ENCODE assay signal across 16 mouse cellular contexts in the genomic region with DNA sequence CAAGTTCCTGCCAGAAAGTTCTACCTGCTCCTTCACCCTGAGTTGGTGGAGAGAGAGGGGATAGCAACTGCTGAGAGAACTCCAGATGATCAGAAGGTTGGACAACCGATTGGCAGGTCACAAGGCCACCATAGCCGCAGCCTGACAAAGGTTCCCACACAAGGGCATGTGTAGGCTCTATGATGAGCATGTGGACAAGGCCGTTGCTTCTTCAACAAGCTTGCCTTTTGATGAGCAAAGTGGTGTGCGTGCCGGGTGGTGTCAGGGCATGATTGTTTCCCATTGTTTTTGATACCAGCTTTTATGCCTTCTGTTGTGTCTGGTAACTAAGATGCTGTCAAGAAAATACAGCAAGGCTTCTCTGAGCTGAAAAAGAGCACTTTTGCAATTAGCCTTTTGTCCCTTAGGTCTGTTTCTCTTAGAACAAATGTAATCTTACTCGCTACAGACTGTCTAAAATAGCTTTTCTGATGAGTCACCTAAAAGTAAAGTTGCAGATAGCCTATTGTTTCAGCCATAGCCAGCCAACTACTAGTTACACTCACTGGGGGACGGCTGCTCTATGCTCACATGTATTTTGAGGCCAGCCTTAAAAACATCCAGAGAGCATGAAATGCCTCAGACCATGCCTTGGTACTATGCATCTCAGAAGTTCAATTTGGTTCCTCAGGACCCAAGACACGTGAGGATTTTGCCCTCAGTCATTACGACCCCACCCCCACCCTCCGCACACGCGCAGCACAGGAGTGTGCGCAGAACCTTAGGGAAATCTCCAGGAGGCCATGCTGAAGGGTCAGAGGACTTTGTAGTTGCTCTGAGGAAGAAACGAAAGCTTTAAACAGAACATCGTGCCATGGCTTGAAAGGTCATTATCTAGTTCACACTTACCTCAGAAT. TPM values are rescaled to one million over a fixed set of nuclear protein-coding genes. Genes with fewer than 3 reads are reported as not detected.
A peak's percentile ranks its signal among the peaks of the same experiment; 100 is the strongest.
DNase-seq lines count a peak whose midpoint lies in the region; ATAC-seq and TF ChIP-seq lines count a peak whose summit lies in the region.
"Had no signal": no experiment of that assay in that cellular context is flagged by ENCODE, and none has a peak within 500 bp of the region (broad histone marks: within the 10 kb centered on the region; RNA-seq: fewer than 3 reads in every experiment).

No protein-coding gene starts in this region.

- H3K4me1 ChIP-seq in kidney, embryonic 14.5 days (ENCODE audit: control insufficient read depth, insufficient read depth, low read length): no peaks in the 10 kb centered on the region
- H3K4me1 ChIP-seq in heart, postnatal 0 days (ENCODE audit: control insufficient read depth, insufficient read depth): peaks cover 15% of the 10 kb centered on the region
- H3K4me1 ChIP-seq in olfactory bulb, adult 2 months (ENCODE audit: control insufficient read depth, insufficient read depth, low read length): peaks cover 16% of the 10 kb centered on the region

- H3K36me3 ChIP-seq in kidney, embryonic 14.5 days (ENCODE audit: control insufficient read depth, insufficient read depth, low read length): no peaks in the 10 kb centered on the region
- no peaks in the 10 kb centered on the region for H3K36me3 ChIP-seq in heart, postnatal 0 days (replicated peaks; ENCODE audit: control insufficient read depth, insufficient read depth, low read length)
- H3K36me3 ChIP-seq: lung, embryonic 15.5 days had no signal

- no peak for TF ChIP-seq EP300 in heart, postnatal 0 days (IDR thresholded peaks at IDR 0.05; ENCODE audit: low read depth)

- 82% methylated on average over 15 of the region's 15 CpGs for WGBS in kidney, embryonic 14.5 days
- 58% methylated on average over 15 of the region's 15 CpGs for WGBS in heart, postnatal 0 days
- 64% methylated on average over 15 of the region's 15 CpGs for WGBS in olfactory bulb, adult 2 months

- H3K4me3 ChIP-seq in kidney, embryonic 14.5 days (ENCODE audit: low read length): no peak overlapping the region
- no peak overlapping the region for H3K4me3 ChIP-seq in heart, postnatal 0 days (ENCODE audit: low read depth, low read length)
- H3K4me3 ChIP-seq in olfactory bulb, adult 2 months (ENCODE audit: insufficient read depth, low read depth, low read length): no peak overlapping the region
- H3K4me3 ChIP-seq in layer of hippocampus, adult 2 months: no peak overlapping the region
- H3K4me3 ChIP-seq: erythroblast, embryonic 14.5 days; left cerebral cortex, adult 2 months; lung, embryonic 15.5 days; megakaryocyte, embryonic 14.5 days had no signal

- no peak for TF ChIP-seq POLR2A in olfactory bulb, adult 2 months (IDR thresholded peaks at IDR 0.05; ENCODE audit: insufficient read depth, low read depth, low read length)

- no peak overlapping the region for H3K27ac ChIP-seq in kidney, embryonic 14.5 days (ENCODE audit: low read depth, low read length)
- peak overlapping the region; percentile 33 for H3K27ac ChIP-seq in heart, postnatal 0 days (ENCODE audit: low read depth)
- peak overlapping the region; percentile 76 for H3K27ac ChIP-seq in olfactory bulb, adult 2 months (ENCODE audit: insufficient read depth, low read depth, low read length)
- H3K27ac ChIP-seq in layer of hippocampus, adult 2 months: no peak overlapping the region
- H3K27ac ChIP-seq: hindbrain, embryonic 14.5 days; left cerebral cortex, adult 2 months; lung, embryonic 15.5 days had no signal

- H3K27me3 ChIP-seq in kidney, embryonic 14.5 days (ENCODE audit: control insufficient read depth, insufficient read depth, low read length): no peaks in the 10 kb centered on the region
- H3K27me3 ChIP-seq in heart, postnatal 0 days (ENCODE audit: control insufficient read depth, insufficient read depth, low read length): no peaks in the 10 kb centered on the region

- H3K4me2 ChIP-seq in kidney, embryonic 14.5 days (replicated peaks; ENCODE audit: low read depth, low read length): no peak overlapping the region
- H3K4me2 ChIP-seq in heart, postnatal 0 days (ENCODE audit: low read depth, low read length): no peak overlapping the region
- H3K4me2 ChIP-seq: hindbrain, embryonic 14.5 days; lung, embryonic 15.5 days had no signal

- DNase-seq in kidney, adult 18-20 months: peak; percentile 44
- peak; percentile 39 for DNase-seq in brain, adult 2 months (ENCODE audit: low read depth, low spot score)
- DNase-seq in heart, postnatal 0 days (ENCODE audit: low spot score): peak; percentile 60
- DNase-seq in layer of hippocampus, adult 2 months (ENCODE audit: low spot score in 2 of 2): no peak
- DNase-seq: cerebellum, adult 2 months; embryo, embryonic 11 days; retina, postnatal 1 day; spleen, adult 18-20 months had no signal

- TF ChIP-seq CTCF in heart, postnatal 0 days (IDR thresholded peaks at IDR 0.05; ENCODE audit: low read depth): no peak
- no peak for TF ChIP-seq CTCF in olfactory bulb, adult 2 months (IDR thresholded peaks at IDR 0.05; ENCODE audit: insufficient read depth, low read depth, low read length)
- no peak for TF ChIP-seq CTCF in layer of hippocampus, adult 2 months (conservative IDR thresholded peaks at IDR 0.05)

- peaks cover 6% of the 10 kb centered on the region for H3K9me3 ChIP-seq in kidney, embryonic 14.5 days (ENCODE audit: control insufficient read depth, low read length)
- peaks cover 6% of the 10 kb centered on the region for H3K9me3 ChIP-seq in heart, postnatal 0 days (replicated peaks; ENCODE audit: control insufficient read depth, low read length)
- H3K9me3 ChIP-seq: lung, embryonic 15.5 days had no signal

- no peak for ATAC-seq in kidney, embryonic 14.5 days (ENCODE audit: low FRiP score, low TSS enrichment)
- ATAC-seq in heart, postnatal 0 days (ENCODE audit: insufficient read depth, low read depth): peak; percentile 26; the same call in 1 of the 2 replicates
- no peak for ATAC-seq in inflammation-experienced regulatory T-cells, adult 6 months

- no peak overlapping the region for H3K9ac ChIP-seq in kidney, embryonic 14.5 days (ENCODE audit: low read depth, low read length)
- H3K9ac ChIP-seq in heart, postnatal 0 days (replicated peaks; ENCODE audit: low read depth, low read length): no peak overlapping the region
- H3K9ac ChIP-seq: hindbrain, embryonic 14.5 days; lung, embryonic 15.5 days had no signal

RNA-seq across cellular contexts. Expression of gene Adm, which starts 20.3 kb away (rescaled TPM):
- polyA plus RNA-seq in kidney, embryonic 14.5 days (2014; fragmentation: Nextera tagmentation; extraction: Ambion mirVana): 4.2 and 5.0 TPM in 2 replicates
- 9.4 and 18.0 TPM in 2 replicates for total RNA-seq in heart, postnatal 0 days (2014; rRNA removed; ENCODE audit: low replicate concordance)
- 34.5 and 39.7 TPM in 2 replicates for polyA plus RNA-seq in heart, postnatal 0 days (2015; fragmentation: Nextera tagmentation; extraction: Ambion mirVana)
- polyA plus RNA-seq in olfactory bulb, adult 2 months (2012; ENCODE audit: insufficient read depth, insufficient read length, low replicate concordance, missing spikeins): not detected in 2 replicates
- not detected for polyA plus RNA-seq in inflammation-experienced regulatory T-cells, adult 6 months (2017; shearing (Covaris generic))
- 1 to 10 TPM; 1.1 to 1.6 TPM for total RNA-seq in layer of hippocampus, adult 2 months (2021)
- polyA plus RNA-seq: erythroblast, embryonic 14.5 days had no signal

RNA-seq across cellular contexts. Expression of gene Sbf2, which starts 33.1 kb away (rescaled TPM):
- 29.6 and 44.6 TPM in 2 replicates for polyA plus RNA-seq in kidney, embryonic 14.5 days (2014; fragmentation: Nextera tagmentation; extraction: Ambion mirVana)
- 56.9 and 64.6 TPM in 2 replicates for total RNA-seq in heart, postnatal 0 days (2014; rRNA removed; ENCODE audit: low replicate concordance)
- polyA plus RNA-seq in heart, postnatal 0 days (2015; fragmentation: Nextera tagmentation; extraction: Ambion mirVana): 19.2 and 21.3 TPM in 2 replicates
- not detected in 2 replicates for polyA plus RNA-seq in olfactory bulb, adult 2 months (2012; ENCODE audit: insufficient read depth, insufficient read length, low replicate concordance, missing spikeins)
- 1 to 10 TPM in 2 of 3 experiments, under 1 TPM in 1; 0.40 to 2.9 (median 2.1) TPM for polyA plus RNA-seq in inflammation-experienced regulatory T-cells, adult 6 months (2017; shearing (Covaris generic))
- 10 to 100 TPM; 69.8 to 78.0 TPM for total RNA-seq in layer of hippocampus, adult 2 months (2021)
- polyA plus RNA-seq: erythroblast, embryonic 14.5 days had no signal

Comparison
In these comparisons a context has a peak if more than half of its experiments do, and no peak if none do; other contexts are left out.
1. DNase-seq: peak in kidney, adult 18-20 months (single experiment), brain, adult 2 months (single experiment) and heart, postnatal 0 days (single experiment); none in layer of hippocampus, adult 2 months (0 of 2).
2. H3K27ac ChIP-seq: peak in heart, postnatal 0 days (single experiment) and olfactory bulb, adult 2 months (single experiment); none in kidney, embryonic 14.5 days (single experiment) and layer of hippocampus, adult 2 months (single experiment).